Mouse (Mus musculus) forebrain, embryonic 12.5 days (tissue): Measurements from ENCODE around the gene Grm5. TPM values are rescaled to one million over a fixed set of nuclear protein-coding genes. Genes with fewer than 3 reads are reported as not detected.
A peak's percentile ranks its signal among the peaks of the same experiment; 100 is the strongest.

Experiments
- ATAC-seq: fragments of 200-750 bp; cut with Nextera tagmentation; 2 replicates; pipeline ENCODE4 v1.8.0; 2017; ENCODE audit warnings: moderate TSS enrichment; ENCODE audit not compliant: low FRiP score
- H3K27ac ChIP-seq: fragments of 300-500 bp; sonication (generic); 2 replicates; pipeline ENCODE4 v1.5.1; 2016; ENCODE audit warnings: mild to moderate bottlenecking
- H3K27me3 ChIP-seq: fragments of 300-500 bp; sonication (generic); 2 replicates; pipeline ENCODE4 v1.6.1; 2016; ENCODE audit warnings: mild to moderate bottlenecking
- H3K36me3 ChIP-seq: fragments of 300-500 bp; sonication (generic); replicated peaks from 2 replicates; pipeline ENCODE4 v1.6.1; 2016; ENCODE audit warnings: mild to moderate bottlenecking
- H3K4me1 ChIP-seq: fragments of 300-500 bp; sonication (generic); 2 replicates; pipeline ENCODE4 v1.6.1; 2016
- H3K4me2 ChIP-seq: fragments of 300-500 bp; sonication (generic); 2 replicates; pipeline ENCODE4 v1.6.1; 2016; ENCODE audit warnings: mild to moderate bottlenecking, moderate library complexity
- H3K4me3 ChIP-seq: fragments of 300-500 bp; sonication (generic); replicated peaks from 2 replicates; pipeline ENCODE4 v1.5.1; 2016; ENCODE audit warnings: mild to moderate bottlenecking
- H3K9ac ChIP-seq: fragments of 300-500 bp; sonication (generic); 2 replicates; pipeline ENCODE4 v1.6.1; 2016; ENCODE audit warnings: mild to moderate bottlenecking
- H3K9me3 ChIP-seq: fragments of 300-500 bp; sonication (generic); 2 replicates; pipeline ENCODE4 v1.6.1; 2016
- WGBS: fragments of 180-500 bp; shearing (Covaris S2); methylation state at CpG from one replicate; pipeline ENCODE4 v1.1.7; 2016; 5-methylcytosine and 5-hydroxymethylcytosine counted together
- polyA plus RNA-seq: library from polyadenylated mRNA; unstranded; fragments of >200 nt; fragmentation: Nextera tagmentation; extraction: Ambion mirVana; gene quantifications from 2 replicates; pipeline ENCODE4 v1.2.1, GENCODE M21; 2016

Grm5 gene
- 0.95 and 1.0 TPM in 2 replicates for polyA plus RNA-seq

- peaks cover 9% of the 10 kb centered on the region; the same call in 1 of the 2 replicates for H3K4me1 ChIP-seq
- H3K36me3 ChIP-seq: no peaks in the 10 kb centered on the region
- H3K27ac ChIP-seq: no peak within 1 kb of the TSS
- H3K27me3 ChIP-seq: peaks cover 26% of the 10 kb centered on the region
- H3K4me2 ChIP-seq: peak within 1 kb of the TSS; percentile 65
- H3K9me3 ChIP-seq: no peaks in the 10 kb centered on the region
- peak within 1 kb of the TSS; percentile 59 for H3K9ac ChIP-seq
- no peak for ATAC-seq
- H3K4me3 ChIP-seq: peak within 1 kb of the TSS; percentile 44
- 9% methylated on average over 2 of the region's 2 CpGs for WGBS
These were observed at the start of gene Grm5 for GRCm38 (mm10) chr7:87583868-87584267. Gene Grm5 (plus strand): TSS chr7:87584168.

GRCm38 (mm10) chr7:87539031-87539430 is 44.9 kb upstream of the Grm5 start:
- H3K27ac ChIP-seq: no peak overlapping the region
- H3K36me3 ChIP-seq: no peaks in the 10 kb centered on the region
- no peaks in the 10 kb centered on the region for H3K4me1 ChIP-seq
- no peaks in the 10 kb centered on the region for H3K27me3 ChIP-seq
- H3K4me2 ChIP-seq: no peak overlapping the region
- ATAC-seq: no peak
- H3K9ac ChIP-seq: no peak overlapping the region
- no peak overlapping the region for H3K4me3 ChIP-seq
- H3K9me3 ChIP-seq: no peaks in the 10 kb centered on the region

- H3K27ac ChIP-seq: no peak overlapping the region
- WGBS: 60% methylated on average over 1 of the region's 1 CpGs
- no peaks in the 10 kb centered on the region for H3K36me3 ChIP-seq
- H3K4me2 ChIP-seq: no peak overlapping the region
- no peak for ATAC-seq
- H3K4me3 ChIP-seq: no peak overlapping the region
- H3K9me3 ChIP-seq: no peaks in the 10 kb centered on the region
- no peak overlapping the region for H3K9ac ChIP-seq
- H3K4me1 ChIP-seq: no peaks in the 10 kb centered on the region
- no peaks in the 10 kb centered on the region for H3K27me3 ChIP-seq
These were observed 18.7 kb upstream of the Grm5 start for GRCm38 (mm10) chr7:87565300-87565699.

GRCm38 (mm10) chr7:87566476-87566875 is 17.5 kb upstream of the Grm5 start:
- Histone ChIP-seq H3K27ac (no peak overlapping the region), H3K4me2 (no peak overlapping the region), H3K4me1 (no peaks in the 10 kb centered on the region), H3K4me3 (no peak overlapping the region), H3K9ac (no peak overlapping the region), H3K36me3 (no peaks in the 10 kb centered on the region), H3K27me3 (no peaks in the 10 kb centered on the region), H3K9me3 (no peaks in the 10 kb centered on the region)
- peak; percentile 72; the same call in 1 of the 2 replicates for ATAC-seq

- under 1% methylated on average over 28 of the region's 28 CpGs for WGBS
- peak; percentile 95 for ATAC-seq
- Histone ChIP-seq H3K4me3 (peak overlapping the region; percentile 44), H3K4me2 (peak overlapping the region; percentile 65), H3K4me1 (peaks cover 9% of the 10 kb centered on the region; the same call in 1 of the 2 replicates), H3K9ac (peak overlapping the region; percentile 59), H3K36me3 (no peaks in the 10 kb centered on the region), H3K9me3 (no peaks in the 10 kb centered on the region), H3K27me3 (peaks cover 26% of the 10 kb centered on the region), H3K27ac (no peak overlapping the region)
These were observed 323 bp downstream of the Grm5 start for GRCm38 (mm10) chr7:87584281-87584701.

GRCm38 (mm10) chr7:87586271-87586937 is 2.4 kb downstream of the Grm5 start:
- H3K9me3 ChIP-seq: no peaks in the 10 kb centered on the region
- ATAC-seq: no peak
- 13% methylated on average over 10 of the region's 10 CpGs for WGBS
- H3K4me3 ChIP-seq: no peak overlapping the region
- H3K27me3 ChIP-seq: peaks cover 26% of the 10 kb centered on the region
- H3K36me3 ChIP-seq: no peaks in the 10 kb centered on the region
- no peak overlapping the region for H3K27ac ChIP-seq
- no peak overlapping the region for H3K4me2 ChIP-seq
- H3K9ac ChIP-seq: no peak overlapping the region
- H3K4me1 ChIP-seq: peaks cover 9% of the 10 kb centered on the region; the same call in 1 of the 2 replicates

- ATAC-seq: no peak
- H3K27ac ChIP-seq: no peak overlapping the region
- H3K4me1 ChIP-seq: peaks cover 9% of the 10 kb centered on the region; the same call in 1 of the 2 replicates
- H3K27me3 ChIP-seq: peaks cover 26% of the 10 kb centered on the region
- H3K4me2 ChIP-seq: no peak overlapping the region
- no peaks in the 10 kb centered on the region for H3K36me3 ChIP-seq
- H3K9me3 ChIP-seq: no peaks in the 10 kb centered on the region
- H3K9ac ChIP-seq: no peak overlapping the region
- WGBS: 25% methylated on average over 1 of the region's 1 CpGs
- H3K4me3 ChIP-seq: no peak overlapping the region
These were observed 4.0 kb downstream of the Grm5 start for GRCm38 (mm10) chr7:87587976-87588375.

GRCm38 (mm10) chr7:87626251-87626650 is 42.3 kb downstream of the Grm5 start:
- no peaks in the 10 kb centered on the region for H3K4me1 ChIP-seq
- H3K27me3 ChIP-seq: no peaks in the 10 kb centered on the region
- no peak for ATAC-seq
- no peak overlapping the region for H3K4me3 ChIP-seq
- H3K4me2 ChIP-seq: no peak overlapping the region
- no peaks in the 10 kb centered on the region for H3K9me3 ChIP-seq
- WGBS: 83% methylated on average over 2 of the region's 2 CpGs
- H3K27ac ChIP-seq: no peak overlapping the region
- H3K36me3 ChIP-seq: no peaks in the 10 kb centered on the region
- no peak overlapping the region for H3K9ac ChIP-seq

GRCm38 (mm10) chr7:87635530-87635929 is 51.6 kb downstream of the Grm5 start:
- H3K27me3 ChIP-seq: no peaks in the 10 kb centered on the region
- no peaks in the 10 kb centered on the region for H3K9me3 ChIP-seq
- 0 out of 2 replicates have a peak, but pooled peaks have one; percentile 63 for ATAC-seq
- H3K4me3 ChIP-seq: no peak overlapping the region
- no peak overlapping the region for H3K4me2 ChIP-seq
- no peaks in the 10 kb centered on the region for H3K36me3 ChIP-seq
- 50% methylated on average over 1 of the region's 1 CpGs for WGBS
- no peak overlapping the region for H3K27ac ChIP-seq
- no peak overlapping the region for H3K9ac ChIP-seq
- H3K4me1 ChIP-seq: no peaks in the 10 kb centered on the region

GRCm38 (mm10) chr7:87650610-87651009 is 66.6 kb downstream of the Grm5 start:
- H3K27me3 ChIP-seq: no peaks in the 10 kb centered on the region
- 82% methylated on average over 3 of the region's 3 CpGs for WGBS
- no peak overlapping the region for H3K4me3 ChIP-seq
- no peaks in the 10 kb centered on the region for H3K4me1 ChIP-seq
- H3K4me2 ChIP-seq: no peak overlapping the region
- H3K9ac ChIP-seq: no peak overlapping the region
- no peak for ATAC-seq
- no peaks in the 10 kb centered on the region for H3K9me3 ChIP-seq
- no peak overlapping the region for H3K27ac ChIP-seq
- no peaks in the 10 kb centered on the region for H3K36me3 ChIP-seq

- Histone ChIP-seq H3K27ac (no peak overlapping the region), H3K36me3 (no peaks in the 10 kb centered on the region), H3K9ac (no peak overlapping the region), H3K27me3 (no peaks in the 10 kb centered on the region), H3K4me3 (no peak overlapping the region), H3K4me2 (no peak overlapping the region), H3K4me1 (no peaks in the 10 kb centered on the region), H3K9me3 (no peaks in the 10 kb centered on the region)
- WGBS: 64% methylated on average over 3 of the region's 3 CpGs
- no peak for ATAC-seq
These were observed 77.8 kb downstream of the Grm5 start for GRCm38 (mm10) chr7:87661794-87662193.

GRCm38 (mm10) chr7:87664041-87664440 is 80.1 kb downstream of the Grm5 start:
- Histone ChIP-seq H3K4me1 (no peaks in the 10 kb centered on the region), H3K36me3 (no peaks in the 10 kb centered on the region), H3K9ac (no peak overlapping the region), H3K9me3 (no peaks in the 10 kb centered on the region), H3K4me3 (no peak overlapping the region), H3K27me3 (no peaks in the 10 kb centered on the region), H3K27ac (no peak overlapping the region), H3K4me2 (no peak overlapping the region)
- ATAC-seq: no peak
- 88% methylated on average over 2 of the region's 2 CpGs for WGBS

GRCm38 (mm10) chr7:87716393-87716792 is 132.4 kb downstream of the Grm5 start:
- Histone ChIP-seq H3K9me3 (no peaks in the 10 kb centered on the region), H3K27me3 (no peaks in the 10 kb centered on the region), H3K27ac (no peak overlapping the region), H3K4me3 (no peak overlapping the region), H3K9ac (no peak overlapping the region), H3K4me2 (no peak overlapping the region), H3K4me1 (no peaks in the 10 kb centered on the region), H3K36me3 (no peaks in the 10 kb centered on the region)
- WGBS: 82% methylated on average over 1 of the region's 1 CpGs
- no peak for ATAC-seq
